Mouse (Mus musculus) adrenal gland, postnatal 10 days (tissue): ENCODE measurements around the gene Fgfr2. TPM values are rescaled to one million over a fixed set of nuclear protein-coding genes. Genes with fewer than 3 reads are reported as not detected.

Experiments
- DNase-seq: peaks from one replicate; pipeline ENCODE4 v3.0.0; 2021; ENCODE audit warnings: mixed read lengths
- total RNA-seq, 2 experiments: library from RNA; stranded (reverse); gene quantifications; 2 replicates each; pipeline ENCODE4 v1.2.3; 2021

Gene Fgfr2
- total RNA-seq, 2 experiments from 2014 or later = 128 to 169 TPM

DNA sequence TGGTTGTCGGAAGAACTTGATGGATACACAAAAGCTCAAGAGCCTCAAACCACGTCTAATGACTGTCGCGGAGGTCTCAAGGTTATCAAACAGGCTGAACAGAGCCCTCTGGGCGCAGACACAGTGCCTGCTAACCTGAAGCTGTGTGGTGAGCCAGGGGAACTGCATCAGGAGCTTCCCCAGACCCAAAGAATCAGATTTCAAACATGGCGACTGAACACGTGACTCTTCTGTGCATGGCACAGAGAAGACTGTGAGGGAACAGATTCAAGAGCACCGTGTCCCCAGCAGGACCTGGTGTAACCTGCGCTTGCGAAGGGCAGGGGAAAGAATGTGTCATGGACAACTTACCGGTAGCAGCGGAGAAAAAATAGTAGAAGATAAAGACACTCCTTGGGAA is 1805.6 kb downstream of the Fgfr2 start:
- DNase-seq = no peak

DNA sequence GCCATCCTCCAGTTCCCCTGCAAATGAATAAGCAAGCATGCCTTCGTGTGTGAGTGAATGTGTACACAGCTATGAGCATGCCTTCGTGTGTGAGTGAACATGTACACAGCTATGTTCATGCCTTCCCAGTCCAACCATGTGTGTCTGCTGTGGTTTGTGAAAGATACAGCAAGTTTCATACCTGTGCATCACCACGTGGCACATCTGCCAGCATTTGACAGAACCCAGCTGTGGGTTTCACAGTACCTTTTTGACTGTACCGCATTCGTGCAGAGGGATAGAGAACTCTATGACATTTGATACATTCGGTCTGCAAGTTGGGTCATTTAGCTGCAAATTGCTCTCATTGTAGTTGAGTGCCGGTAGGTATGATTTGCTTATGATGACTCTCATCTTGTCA is 1808.7 kb downstream of the Fgfr2 start:
- DNase-seq = no peak

DNA sequence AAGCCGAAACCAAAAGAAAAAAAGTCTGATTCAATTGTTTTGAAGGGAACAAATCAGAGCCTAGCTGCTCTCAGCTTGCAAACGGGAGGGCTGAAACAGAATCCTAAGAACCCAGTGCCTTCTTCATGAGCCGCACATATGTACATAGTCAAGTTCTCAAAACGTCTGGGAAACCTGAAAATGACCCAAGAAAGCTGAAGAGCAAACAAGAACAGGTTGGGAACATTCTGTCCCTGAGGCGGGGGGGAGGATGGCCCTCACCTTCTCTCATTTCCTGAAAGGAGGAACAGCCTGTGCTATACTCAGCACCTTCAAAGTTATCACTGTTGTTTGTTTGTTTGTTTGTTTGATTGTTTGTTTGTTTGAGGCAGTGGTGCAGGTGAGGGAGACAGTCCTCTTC is 1816.4 kb downstream of the Fgfr2 start:
- no peak for DNase-seq

DNA sequence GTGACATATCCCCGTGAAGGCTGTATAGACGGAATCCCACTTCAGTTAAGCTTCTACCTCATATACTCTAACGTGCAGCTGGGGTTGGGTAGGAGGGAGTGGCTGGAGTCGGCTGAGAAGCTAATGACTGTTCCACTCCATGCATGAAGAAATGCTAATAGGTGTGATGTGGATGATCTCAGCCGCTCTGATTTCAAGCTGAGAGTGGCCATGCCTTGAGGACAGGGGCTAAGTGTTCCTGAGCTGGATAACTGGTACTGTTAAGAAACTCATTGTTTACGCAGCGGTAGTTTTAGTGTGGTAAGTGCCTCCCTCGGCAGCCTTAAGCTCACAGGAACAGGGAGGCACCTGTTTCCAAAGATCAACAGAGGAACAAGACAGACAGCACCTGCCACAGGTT is 1819.8 kb downstream of the Fgfr2 start:
- DNase-seq = no peak

DNA sequence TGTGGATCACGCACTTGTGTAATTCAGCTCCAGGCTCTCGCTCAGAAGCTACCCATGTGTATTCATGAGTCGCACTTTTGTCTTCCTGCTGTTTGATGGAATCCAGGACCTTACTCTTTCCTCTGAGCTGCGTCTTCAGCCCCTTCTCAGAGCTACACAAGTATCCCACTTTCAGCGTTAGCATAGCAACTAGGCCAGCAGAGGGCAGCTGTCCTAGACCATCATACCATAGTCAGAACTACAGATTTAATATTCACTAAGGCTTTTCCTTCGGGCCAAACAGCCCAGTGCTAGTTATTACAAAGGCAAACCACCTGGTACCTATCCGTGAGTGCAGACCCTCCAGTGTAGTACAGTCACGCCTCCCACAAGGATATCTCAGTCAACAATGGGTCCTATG is 1826.0 kb downstream of the Fgfr2 start:
- no peak for DNase-seq

DNA sequence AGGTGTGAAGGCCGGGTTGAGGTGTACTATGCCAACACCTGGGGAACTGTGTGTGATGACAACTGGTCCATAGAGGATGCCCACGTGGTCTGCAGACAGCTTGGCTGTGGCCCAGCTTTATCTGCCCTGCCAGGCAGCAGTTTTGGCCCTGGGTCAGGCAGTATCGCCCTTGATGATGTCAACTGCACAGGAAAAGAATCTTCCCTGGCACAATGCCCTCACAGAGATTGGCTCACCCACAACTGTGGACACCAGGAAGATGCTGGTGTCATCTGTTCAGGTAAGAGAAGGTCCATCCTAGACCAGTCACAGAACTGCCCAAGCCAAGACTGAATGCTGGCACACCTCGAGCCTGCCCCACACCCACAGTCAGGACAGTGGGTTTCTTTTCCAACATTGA is 1857.3 kb downstream of the Fgfr2 start:
- peak; percentile 6 for DNase-seq

DNA sequence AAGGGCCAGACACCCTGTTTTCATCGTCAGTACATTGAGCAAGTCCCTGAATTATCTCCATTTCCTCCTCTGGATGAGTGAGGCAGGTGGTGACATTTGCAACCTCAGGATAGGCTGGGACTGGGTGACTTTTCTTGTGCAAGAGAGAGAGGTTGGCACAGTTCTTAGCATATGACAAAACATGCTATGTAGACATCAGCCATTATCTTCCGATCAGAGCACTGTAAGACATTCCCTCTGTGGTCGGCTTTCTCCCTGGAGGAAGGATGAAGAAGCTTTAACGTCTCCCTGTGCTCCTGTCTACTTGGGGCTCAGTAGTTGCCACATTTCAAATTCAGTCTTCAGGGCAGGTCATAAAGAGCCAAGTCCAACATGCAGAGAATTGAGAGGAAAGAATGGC is 1858.9 kb downstream of the Fgfr2 start:
- no peak for DNase-seq

DNA sequence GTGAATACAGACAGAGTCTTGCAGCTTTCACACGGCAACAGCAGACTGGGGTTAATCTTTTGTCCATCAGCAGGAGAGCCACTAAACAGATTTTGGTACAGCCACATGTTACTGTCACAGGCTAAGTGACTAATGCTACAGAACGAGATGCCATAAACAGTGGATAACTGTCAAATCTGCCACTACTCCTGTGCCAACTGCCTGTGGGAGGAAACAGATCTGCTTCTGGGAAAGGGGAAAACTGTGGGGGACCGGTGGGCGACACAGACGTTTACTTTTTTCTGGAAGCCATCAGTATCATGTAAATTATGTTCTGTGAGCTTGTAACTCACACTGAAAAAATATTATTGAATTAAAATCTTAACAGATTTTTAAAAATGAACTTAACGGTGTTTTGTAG is 1862.2 kb downstream of the Fgfr2 start:
- DNase-seq = no peak

DNA sequence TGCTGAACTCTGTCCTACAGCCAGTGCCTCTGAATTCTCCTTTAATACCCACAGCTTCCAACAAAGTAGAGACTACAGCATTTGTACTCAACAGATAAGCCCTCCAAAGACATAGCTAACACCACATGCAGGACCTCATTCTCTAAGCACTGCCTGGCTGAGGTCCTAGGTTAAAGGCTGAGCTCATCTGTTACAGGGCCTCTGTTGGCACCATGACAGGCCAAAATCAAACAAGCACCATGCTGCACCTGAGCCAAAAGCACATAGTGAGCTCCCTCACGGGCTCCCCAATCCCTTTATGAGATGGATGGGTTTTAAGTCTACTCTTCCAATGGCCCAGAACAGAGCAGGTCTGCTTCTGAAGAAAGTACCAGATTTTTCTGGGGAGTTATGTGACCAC is 1865.8 kb downstream of the Fgfr2 start:
- DNase-seq = no peak

DNA sequence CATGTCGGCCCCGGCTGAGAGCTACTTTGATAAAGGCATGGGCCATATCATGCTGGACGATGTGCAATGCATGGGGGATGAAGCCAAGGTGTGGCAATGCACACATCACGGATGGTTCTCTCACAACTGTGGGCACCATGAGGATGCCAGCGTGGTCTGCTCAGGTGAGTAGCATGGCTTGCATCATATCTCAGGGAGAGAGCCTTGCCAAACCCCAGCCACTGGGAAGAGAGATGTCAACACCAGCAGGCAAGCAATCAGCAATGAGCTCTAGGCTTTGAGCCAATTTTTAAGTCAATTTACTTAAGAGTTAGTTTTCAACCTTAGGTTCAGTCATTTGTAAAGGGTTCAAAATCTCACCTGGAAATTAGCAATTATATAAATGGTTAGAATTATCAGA is 1866.3 kb downstream of the Fgfr2 start:
- peak; percentile 6 for DNase-seq

DNA sequence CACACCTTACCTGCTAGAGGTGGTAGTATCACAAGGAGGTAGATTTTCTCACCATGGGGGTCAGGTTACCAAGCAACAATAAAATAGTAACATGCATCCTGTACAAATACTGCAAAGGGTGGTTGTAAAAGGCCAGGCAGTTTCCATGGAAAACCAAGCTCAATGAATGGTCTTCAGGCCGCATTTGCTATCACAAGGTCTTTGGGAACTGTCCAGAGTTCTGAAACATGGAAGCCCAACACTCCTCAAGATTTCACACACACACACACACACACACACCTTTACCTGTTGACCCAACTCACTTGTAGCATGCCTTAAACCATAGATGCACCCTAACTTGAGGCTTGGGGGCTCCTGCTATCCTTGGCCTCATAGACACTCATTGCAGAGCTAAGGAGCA is 1878.2 kb downstream of the Fgfr2 start:
- DNase-seq = no peak

DNA sequence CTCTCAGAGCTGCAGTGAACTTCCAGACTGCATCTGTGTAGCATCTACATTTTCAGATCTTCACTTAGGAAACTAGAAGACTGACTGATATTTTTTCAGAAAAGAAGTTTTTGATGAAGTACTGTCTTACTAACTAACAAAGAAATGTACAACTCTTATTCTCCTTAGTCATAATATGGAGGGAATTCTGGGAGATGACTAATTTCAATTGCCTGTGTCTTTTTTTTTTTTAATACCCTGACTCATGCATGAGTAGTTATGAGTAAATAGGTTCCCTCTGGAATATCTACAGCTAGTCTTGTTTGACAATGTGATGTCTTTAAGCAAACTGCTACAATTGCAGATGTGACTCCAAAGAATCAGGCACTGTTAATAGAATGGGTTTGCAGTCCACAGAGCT is 1887.1 kb downstream of the Fgfr2 start:
- no peak for DNase-seq

DNA sequence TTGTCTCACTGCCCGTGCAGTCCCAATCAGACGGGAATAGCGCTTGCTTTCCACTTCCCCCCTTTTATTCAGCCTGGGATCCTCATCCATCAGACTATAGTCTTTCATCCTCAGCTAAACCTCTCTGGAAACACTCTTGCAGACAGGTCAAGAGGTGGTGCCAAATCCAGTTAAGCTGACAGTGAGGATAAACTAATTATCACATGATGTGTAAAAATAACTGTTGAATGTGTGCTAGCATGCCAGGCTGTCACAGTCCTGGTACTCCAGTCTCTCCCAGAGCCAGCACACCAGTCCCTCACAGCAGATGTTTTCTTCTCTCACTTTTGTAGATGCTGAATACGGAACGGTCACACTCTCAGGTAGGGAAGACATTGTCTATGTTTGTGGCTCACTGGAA is 1900.1 kb downstream of the Fgfr2 start:
- DNase-seq = no peak

DNA sequence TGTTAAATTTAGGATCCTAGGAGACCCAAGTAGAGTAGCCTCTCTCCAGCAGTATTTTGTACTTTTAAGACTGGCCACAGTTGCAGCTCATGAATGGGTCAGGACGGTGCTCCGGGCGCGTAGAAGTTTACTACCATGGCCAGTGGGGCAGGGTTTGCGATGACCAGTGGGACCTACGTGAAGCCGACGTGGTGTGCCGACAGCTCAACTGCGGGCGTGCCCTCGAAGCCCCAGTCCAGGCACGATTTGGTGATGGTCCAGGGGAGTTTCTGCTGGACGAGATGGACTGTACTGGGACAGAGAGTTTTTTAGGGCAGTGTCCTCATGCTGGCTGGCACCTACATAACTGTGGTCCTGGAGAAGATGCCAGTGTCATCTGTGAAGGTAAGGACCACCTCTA is 1935.2 kb downstream of the Fgfr2 start:
- no peak for DNase-seq

DNA sequence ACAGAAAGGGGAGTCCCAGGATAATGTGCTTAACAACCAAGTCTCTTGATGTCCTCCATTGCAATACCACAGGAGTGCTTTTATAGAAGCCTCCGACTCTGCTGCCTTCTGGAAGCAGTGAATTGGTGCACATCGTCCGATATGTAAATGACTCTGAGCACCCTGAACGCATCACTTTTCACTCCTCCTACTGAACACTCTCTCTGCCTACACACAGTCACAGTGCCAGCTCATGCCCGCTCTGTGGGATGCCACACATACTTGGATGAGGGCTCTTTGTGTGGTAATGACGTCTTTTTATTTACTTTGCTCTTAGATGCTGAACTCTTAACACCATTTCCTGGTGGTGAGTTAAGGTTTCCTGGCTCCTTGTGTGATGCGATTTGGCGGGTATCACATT is 1936.1 kb downstream of the Fgfr2 start:
- no peak for DNase-seq

DNA sequence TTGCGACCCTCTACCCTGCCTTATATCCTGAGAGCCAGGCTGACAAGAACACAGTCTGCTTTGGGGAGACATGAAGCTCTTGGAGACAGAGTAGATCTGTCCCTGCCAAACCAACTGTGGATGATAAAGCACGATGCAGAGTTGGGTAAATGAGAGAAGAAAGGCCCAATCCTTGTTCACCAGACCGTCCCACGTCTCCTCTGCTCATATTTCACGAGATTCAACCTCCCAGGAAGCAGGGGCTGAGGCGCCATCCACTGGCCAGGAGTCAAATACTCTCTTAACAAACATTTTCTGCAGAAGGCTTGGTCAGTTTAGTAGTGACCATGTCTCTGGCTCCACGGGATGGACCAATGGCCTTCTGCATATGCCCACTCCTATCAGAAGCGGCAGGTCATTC is 1938.8 kb downstream of the Fgfr2 start:
- DNase-seq = no peak

DNA sequence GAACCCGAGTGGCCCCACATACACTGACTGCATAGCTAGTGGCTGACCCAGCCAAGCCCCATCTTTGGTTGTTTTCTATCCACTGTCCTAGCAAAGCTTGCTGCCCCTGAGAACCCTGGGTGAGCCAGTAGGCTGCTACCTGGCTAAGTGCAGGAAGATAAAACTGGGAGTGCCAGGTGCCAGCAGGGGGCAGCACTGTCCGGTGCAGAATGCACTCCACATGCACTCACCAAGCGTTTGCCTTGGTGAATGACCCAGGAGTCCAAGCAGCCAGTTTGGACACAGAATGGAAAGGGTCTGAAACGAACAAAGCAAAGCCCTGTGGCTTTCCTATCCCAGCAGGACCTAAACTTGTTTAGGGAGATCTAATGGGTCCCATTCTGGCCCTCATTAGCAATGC is 1940.5 kb downstream of the Fgfr2 start:
- DNase-seq = peak; percentile 72

DNA sequence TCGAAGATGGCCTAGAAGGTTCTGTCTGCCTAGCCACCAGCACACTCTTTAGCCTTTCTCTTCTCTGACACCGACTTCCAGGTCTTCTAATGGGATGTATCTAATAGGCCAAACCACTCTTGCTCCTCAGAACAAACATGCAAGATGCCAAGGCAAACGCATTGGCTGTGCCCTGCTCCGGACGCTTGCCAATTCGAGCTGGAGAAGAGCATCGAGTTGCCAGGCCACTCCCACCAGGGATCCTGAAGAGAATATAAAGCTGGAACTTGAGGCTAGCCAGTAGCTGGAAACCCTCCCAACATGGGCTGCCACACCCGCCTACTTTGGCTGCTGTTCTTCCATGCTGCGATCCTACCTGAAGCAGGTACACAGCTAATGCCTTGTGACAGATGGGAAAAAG is 1949.0 kb downstream of the Fgfr2 start, which contains the start of gene 5430419D17Rik:
Gene 5430419D17Rik (plus strand): TSS at position 282 of the 400 bp plus-strand sequence.
- peak; percentile 13 for DNase-seq

DNA sequence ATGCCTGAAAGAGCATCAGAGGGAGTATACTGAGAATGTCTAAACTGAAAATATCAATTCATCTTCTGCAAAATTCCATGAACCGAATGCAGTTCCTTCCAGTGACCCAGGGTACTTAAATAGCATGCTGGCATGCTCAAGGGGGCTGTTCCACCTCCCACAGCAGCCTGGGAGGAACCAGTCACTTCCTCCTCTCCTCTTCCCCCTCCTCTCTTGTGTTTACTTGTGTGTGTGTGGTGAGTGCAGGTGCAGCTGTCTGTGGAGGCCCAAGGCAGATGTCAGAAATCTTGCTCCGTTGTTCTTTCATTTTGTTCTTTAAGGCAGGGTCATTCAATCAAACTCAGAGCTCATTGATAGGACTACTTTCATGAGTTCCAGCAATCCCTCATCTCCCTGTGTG is 1954.1 kb downstream of the Fgfr2 start:
- no peak for DNase-seq

DNA sequence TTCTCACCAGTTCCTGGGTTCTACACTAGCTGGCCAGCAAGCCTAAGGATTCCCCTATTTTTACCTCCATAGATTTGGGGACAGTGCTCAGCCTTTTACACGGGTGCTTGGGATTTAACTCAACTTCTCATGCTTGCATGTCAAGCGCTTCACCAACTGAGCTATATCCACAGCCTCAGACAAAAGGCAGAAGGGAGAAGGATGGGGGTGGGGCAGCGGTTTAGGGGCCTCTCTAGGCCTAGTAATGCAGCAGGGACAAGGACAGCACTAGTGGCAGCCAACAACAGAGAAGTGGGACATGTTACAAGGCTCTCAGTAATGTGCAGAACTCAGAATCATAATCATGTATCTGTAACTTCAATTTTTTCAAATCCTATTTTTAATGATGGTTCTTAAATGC is 1955.4 kb downstream of the Fgfr2 start:
- no peak for DNase-seq

DNA sequence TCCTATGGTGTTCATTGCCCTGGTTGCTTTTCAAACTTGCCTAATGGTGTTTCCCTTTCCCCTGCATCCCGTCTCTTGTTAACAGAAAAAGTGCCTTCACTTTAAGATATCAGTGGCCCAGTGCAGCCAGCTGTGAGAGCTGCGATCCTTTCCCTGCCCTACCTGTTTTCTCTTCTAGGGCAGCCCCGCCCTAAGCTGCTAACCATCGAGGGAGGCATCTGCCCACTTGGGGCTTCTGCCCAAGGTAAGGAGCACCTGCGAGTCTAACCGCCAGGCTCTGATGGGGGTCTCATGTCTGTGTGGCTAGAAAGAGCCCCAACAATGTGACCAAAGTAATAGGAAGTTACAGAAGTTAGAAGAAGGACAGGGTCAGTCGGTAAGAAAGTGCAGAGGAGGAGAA is 1960.9 kb downstream of the Fgfr2 start:
- no peak for DNase-seq

DNA sequence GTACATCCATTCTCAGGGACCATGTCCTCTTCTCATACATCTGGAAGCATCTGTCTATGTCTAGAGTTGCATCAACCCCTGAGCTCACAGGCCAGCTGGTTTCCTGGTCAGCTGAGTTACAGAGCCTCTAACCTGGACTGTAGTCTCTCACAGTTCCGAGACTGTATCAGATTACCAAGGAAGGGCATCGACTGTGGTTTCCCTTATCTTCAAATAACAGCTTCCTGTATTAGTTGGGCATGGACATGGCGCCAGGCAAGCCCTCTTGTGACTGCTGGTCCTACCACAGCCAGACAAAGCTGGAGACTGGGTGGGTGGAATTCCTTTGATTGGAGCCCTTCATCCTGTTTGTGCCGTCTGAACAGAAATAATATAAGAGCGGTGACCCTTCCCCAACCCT is 1970.1 kb downstream of the Fgfr2 start:
- DNase-seq = no peak

DNA sequence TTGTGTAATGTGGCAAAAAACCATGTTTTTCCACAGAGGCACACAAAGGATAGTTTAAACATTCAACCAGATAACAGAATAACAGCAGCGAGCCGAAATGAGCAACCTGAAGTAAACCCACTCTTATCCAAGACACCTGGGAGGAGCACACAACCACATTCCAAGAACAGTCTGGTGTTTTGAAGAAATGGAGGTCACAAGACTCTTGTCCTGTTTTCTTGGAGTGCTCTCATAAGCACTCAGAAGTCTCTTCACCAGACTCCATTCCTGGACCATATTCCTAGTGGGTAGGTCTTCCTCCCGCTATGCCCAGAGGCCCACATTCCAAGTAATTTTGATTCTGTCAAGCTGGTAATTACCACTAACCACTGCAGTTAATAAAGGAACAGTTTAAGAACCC is 1973.0 kb downstream of the Fgfr2 start:
- no peak for DNase-seq

DNA sequence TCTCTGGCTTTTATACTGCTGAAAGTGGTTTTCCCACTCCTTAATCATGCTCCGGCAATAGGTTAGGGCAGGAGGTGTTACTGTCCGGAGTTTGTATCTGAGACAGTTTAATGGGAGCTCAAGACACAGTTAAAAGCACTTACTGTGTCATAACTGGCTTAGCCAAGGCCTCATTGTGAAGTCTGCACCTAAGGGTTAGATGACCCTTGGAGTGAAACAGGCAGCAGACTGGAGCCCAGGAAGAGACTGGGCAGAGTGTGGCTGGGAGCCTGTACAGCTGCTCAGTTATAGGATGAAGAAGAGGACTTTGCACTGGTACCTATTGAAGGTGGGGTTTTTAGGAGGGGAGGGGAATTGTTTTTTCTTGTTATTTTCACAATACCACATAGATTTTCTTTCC is 1976.9 kb downstream of the Fgfr2 start, which contains the start of gene 4933402N03Rik:
Gene 4933402N03Rik (minus strand): TSS at position 101 of the 400 bp plus-strand sequence.
- DNase-seq = no peak

DNA sequence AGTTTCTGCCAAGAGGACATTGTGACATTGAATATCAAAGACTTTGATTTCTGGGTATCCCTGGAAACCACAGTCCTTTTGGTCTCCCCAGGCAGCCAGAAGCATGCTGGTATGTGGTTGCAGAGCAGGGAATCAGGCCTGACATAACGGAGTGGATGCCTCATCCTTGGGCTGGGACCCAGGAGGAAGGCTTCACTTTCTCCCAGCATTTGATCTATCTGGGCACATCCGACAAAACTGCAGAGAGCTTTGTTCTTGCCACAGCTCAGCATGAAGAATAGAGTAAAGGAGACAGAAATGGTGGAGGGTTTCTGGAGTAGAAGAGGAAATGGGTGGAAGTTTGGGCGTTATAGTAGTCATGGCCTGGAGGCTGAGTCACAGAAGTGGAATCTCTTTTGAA is 1990.0 kb downstream of the Fgfr2 start:
- no peak for DNase-seq
